In the genomic region with DNA sequence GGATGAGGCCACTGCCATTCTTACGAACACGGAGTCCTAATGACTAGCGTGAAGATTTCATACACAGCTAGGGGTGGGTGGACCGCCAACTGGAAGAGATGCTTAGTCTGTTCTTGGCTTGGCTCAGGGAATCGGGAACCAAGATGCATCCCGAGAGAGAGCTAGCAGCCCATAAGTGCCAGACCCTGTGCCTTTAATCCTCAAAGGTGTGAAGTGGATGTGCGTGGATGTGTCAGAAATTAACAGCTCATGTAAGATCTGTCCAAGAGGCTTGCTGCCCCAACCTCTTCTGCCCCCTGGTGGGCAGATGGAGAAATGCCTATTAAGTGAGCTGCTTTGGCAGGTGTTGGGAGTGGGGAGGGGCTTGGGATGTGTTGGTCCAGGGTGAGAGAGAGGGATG, we compare ENCODE assay signal across 9 mouse cellular contexts. TPM values are rescaled to one million over a fixed set of nuclear protein-coding genes. Genes with fewer than 3 reads are reported as not detected.
A peak's percentile ranks its signal among the peaks of the same experiment; 100 is the strongest.
DNase-seq lines count a peak whose midpoint lies in the region; ATAC-seq and TF ChIP-seq lines count a peak whose summit lies in the region.
"Had no signal": no experiment of that assay in that cellular context is flagged by ENCODE, and none has a peak within 500 bp of the region (broad histone marks: within the 10 kb centered on the region; RNA-seq: fewer than 3 reads in every experiment).

No protein-coding gene starts in this region.

- 0 out of 2 replicates have a peak, but pooled peaks cover 3% of the 10 kb centered on the region for H3K4me1 ChIP-seq in limb, embryonic 13.5 days
- no peaks in the 10 kb centered on the region for H3K4me1 ChIP-seq in small intestine, adult 2 months (ENCODE audit: control insufficient read depth, insufficient read depth, insufficient read length, low read length)

- H3K4me3 ChIP-seq in limb, embryonic 13.5 days, result no peak overlapping the region
- no peak overlapping the region for H3K4me3 ChIP-seq in small intestine, adult 2 months (ENCODE audit: low read depth, low read length)
- H3K4me3 ChIP-seq: neural tube, embryonic 13.5 days had no signal

- peak; percentile 76; the same call in 1 of the 2 replicates for TF ChIP-seq CTCF in small intestine, adult 2 months (IDR thresholded peaks at IDR 0.05; ENCODE audit: extremely low read depth, insufficient read length, insufficient replicate concordance, low read depth, low read length)

- no peak overlapping the region for H3K4me2 ChIP-seq in limb, embryonic 13.5 days (replicated peaks)
- H3K4me2 ChIP-seq: neural tube, embryonic 13.5 days had no signal

- 0 out of 2 replicates have a peak, but pooled peaks have one; percentile 13 for ATAC-seq in limb, embryonic 13.5 days (ENCODE audit: low FRiP score, low read depth)

- no peak overlapping the region for H3K27ac ChIP-seq in limb, embryonic 13.5 days
- no peak overlapping the region for H3K27ac ChIP-seq in small intestine, adult 2 months (ENCODE audit: insufficient read depth, low read depth, low read length)
- H3K27ac ChIP-seq: neural tube, embryonic 13.5 days had no signal

- H3K9me3 ChIP-seq in limb, embryonic 13.5 days, result no peaks in the 10 kb centered on the region
- H3K9me3 ChIP-seq: neural tube, embryonic 13.5 days had no signal

- peaks cover 25% of the 10 kb centered on the region for H3K27me3 ChIP-seq in limb, embryonic 13.5 days
- no peaks in the 10 kb centered on the region for H3K27me3 ChIP-seq in small intestine, adult 2 months (ENCODE audit: control insufficient read depth, insufficient read depth, low read length)
- H3K27me3 ChIP-seq: neural tube, embryonic 13.5 days had no signal

- no peak overlapping the region for H3K9ac ChIP-seq in limb, embryonic 13.5 days
- H3K9ac ChIP-seq: neural tube, embryonic 13.5 days had no signal

- no peak for TF ChIP-seq POLR2A in small intestine, adult 2 months (IDR thresholded peaks at IDR 0.05; ENCODE audit: low read depth, low read length)

- 45% methylated on average over 7 of the region's 7 CpGs for WGBS in limb, embryonic 13.5 days
- 42% methylated on average over 7 of the region's 7 CpGs for WGBS in small intestine, adult 2 months

- H3K36me3 ChIP-seq in limb, embryonic 13.5 days, result no peaks in the 10 kb centered on the region
- no peaks in the 10 kb centered on the region for H3K36me3 ChIP-seq in small intestine, adult 2 months (ENCODE audit: control insufficient read depth, insufficient read depth, low read length)
- H3K36me3 ChIP-seq: neural tube, embryonic 13.5 days had no signal

- DNase-seq in adrenal gland, adult 18-20 months (ENCODE audit: low spot score in 2 of 2), result peak; percentile 50 to 57
- DNase-seq in adrenal gland, adult 8-10 months, result no peak
- DNase-seq in right cerebral cortex, adult 18-20 months, result peak; percentile 66
- DNase-seq in right cerebral cortex, postnatal 14 days, result no peak
- DNase-seq in cerebellum, postnatal 25 days, result peak; percentile 55 to 77
- peak; percentile 32 to 50 for DNase-seq in heart, adult 9 months (ENCODE audit: low spot score in 2 of 2)

RNA-seq across cellular contexts. Expression of a gene that starts 20.8 kb away (rescaled TPM):
- total RNA-seq in adrenal gland, adult 18-20 months (2021), result 1 to 10 TPM; 5.3 to 6.0 TPM
- 10 to 100 TPM in 2 of 4 experiments, 1 to 10 TPM in 2; 7.8 to 10.2 (median 9.1) TPM for total RNA-seq in adrenal gland, adult 8-10 months (2022)
- 1.2 and 1.5 TPM in 2 replicates for polyA plus RNA-seq in limb, embryonic 13.5 days (2015; fragmentation: Nextera tagmentation; extraction: Ambion mirVana)
- polyA plus RNA-seq in small intestine, adult 2 months (2012; rRNA removed), result 0.81 and 2.4 TPM in 2 replicates

RNA-seq across cellular contexts. Expression of a gene that starts 40.2 kb away (rescaled TPM):
- total RNA-seq in adrenal gland, adult 18-20 months (2021), result under 1 TPM; 0.46 to 0.70 TPM
- total RNA-seq in adrenal gland, adult 8-10 months (2022), result 1 to 10 TPM in 2 of 4 experiments, under 1 TPM in 2; 0.80 to 1.8 (median 1.3) TPM
- 1.8 and 2.3 TPM in 2 replicates for polyA plus RNA-seq in limb, embryonic 13.5 days (2015; fragmentation: Nextera tagmentation; extraction: Ambion mirVana)
- 0.71 and 2.1 TPM in 2 replicates for polyA plus RNA-seq in small intestine, adult 2 months (2012; rRNA removed)
- polyA plus RNA-seq: neural tube, embryonic 13.5 days had no signal

RNA-seq across cellular contexts. Expression of a gene that starts 56.7 kb away (rescaled TPM):
- total RNA-seq in adrenal gland, adult 18-20 months (2021), result 10 to 100 TPM; 46.4 to 48.2 TPM
- total RNA-seq in adrenal gland, adult 8-10 months (2022), result 10 to 100 TPM; 50.4 to 65.8 (median 54.9) TPM
- polyA plus RNA-seq in limb, embryonic 13.5 days (2015; fragmentation: Nextera tagmentation; extraction: Ambion mirVana), result 22.8 and 24.9 TPM in 2 replicates
- polyA plus RNA-seq in small intestine, adult 2 months (2012; rRNA removed), result 3.6 and 8.2 TPM in 2 replicates

Comparison
In these comparisons a context has a peak if more than half of its experiments do, and no peak if none do; other contexts are left out.
1. DNase-seq: peak in adrenal gland, adult 18-20 months (2 of 2), right cerebral cortex, adult 18-20 months (single experiment), cerebellum, postnatal 25 days (2 of 2) and heart, adult 9 months (2 of 2); none in adrenal gland, adult 8-10 months (single experiment) and right cerebral cortex, postnatal 14 days (single experiment).